Mouse (Mus musculus) lung, postnatal 36 days (tissue): ENCODE results near the gene Chit1.
A peak's percentile ranks its signal among the peaks of the same experiment; 100 is the strongest.

Source experiments
- DNase-seq: peaks from one replicate; pipeline ENCODE4 v3.0.0; 2022; ENCODE audit warnings: mixed read lengths

Chit1 gene

GRCm38 (mm10) chr1:134192024-134192423, 81.0 kb downstream of the Chit1 start:
- no peak for DNase-seq

- DNase-seq, result no peak
Observed at GRCm38 (mm10) chr1:134193126-134193525, 82.1 kb downstream of the Chit1 start, which contains the start of gene Mybph. TSS of gene Mybph (plus strand) at chr1:134193448.

DNA sequence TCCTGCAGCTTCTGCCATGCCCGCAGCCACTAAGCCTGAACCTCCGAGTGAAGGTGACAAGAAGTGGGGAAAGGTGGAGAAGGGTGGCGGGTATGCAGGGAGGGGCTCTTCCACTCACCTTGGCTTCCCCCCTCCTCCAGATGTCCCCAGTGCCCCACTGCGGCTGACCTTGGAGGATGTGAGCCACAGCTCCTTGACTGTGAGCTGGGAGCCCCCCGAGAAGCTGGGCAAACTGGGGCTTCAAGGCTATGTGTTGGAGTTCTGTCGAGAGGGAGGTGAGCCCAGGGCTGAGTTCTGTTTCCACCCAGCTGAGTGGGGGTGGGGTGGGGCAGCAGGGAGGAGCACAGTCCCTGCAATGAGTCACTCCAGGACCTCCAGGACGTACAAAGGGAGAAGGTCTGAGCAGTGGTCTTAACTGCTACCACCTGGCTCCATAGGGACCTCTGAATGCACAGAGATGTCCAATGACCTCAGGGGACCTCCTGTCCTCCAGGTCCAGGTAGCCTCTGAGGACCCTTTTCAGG, 82.7 kb downstream of the Chit1 start:
- no peak for DNase-seq

GRCm38 (mm10) chr1:134194298-134195022, 83.4 kb downstream of the Chit1 start:
- no peak for DNase-seq

- DNase-seq, result no peak
Observed at GRCm38 (mm10) chr1:134195117-134195516, 84.1 kb downstream of the Chit1 start.

DNA sequence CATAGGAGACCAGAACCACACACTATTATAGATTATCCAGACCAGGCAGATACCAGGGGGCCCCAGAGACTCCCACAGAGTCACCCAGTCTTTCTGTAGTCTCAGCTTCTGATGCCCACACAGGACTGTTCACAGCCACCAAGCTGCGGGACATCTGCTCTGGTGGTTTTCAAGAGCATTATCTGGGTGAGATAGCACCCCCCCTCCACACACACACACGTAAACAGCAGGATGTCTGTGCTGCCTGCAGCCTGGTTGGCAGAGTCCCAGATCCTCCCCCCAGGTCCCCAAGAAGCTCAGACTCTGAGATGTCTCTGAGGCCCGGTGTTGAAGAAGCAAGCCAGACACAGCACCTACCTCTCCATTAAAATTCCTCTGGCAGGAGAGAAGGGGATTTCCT, 84.5 kb downstream of the Chit1 start:
- no peak for DNase-seq

- peak; percentile 37 for DNase-seq
Observed at GRCm38 (mm10) chr1:134195979-134196378, 84.9 kb downstream of the Chit1 start.

DNA sequence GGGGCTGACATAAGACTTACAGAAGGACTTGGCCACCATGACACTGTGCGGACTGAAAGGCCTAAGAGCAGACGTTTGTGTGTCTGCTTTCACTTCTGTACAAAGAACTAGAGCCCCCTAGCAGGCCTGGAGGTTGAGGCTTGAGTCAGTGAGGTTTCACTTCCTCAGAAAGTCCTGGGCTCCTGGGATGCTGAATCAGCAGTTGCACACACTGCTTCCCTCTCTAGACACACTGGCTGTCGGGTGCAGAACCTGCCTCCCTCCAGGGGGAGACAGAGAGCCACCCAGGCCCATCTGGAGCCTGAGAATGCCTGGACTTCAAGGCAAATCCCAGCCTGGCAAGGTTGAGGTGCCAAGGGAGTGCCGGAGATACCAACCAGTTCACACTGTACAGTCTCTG, 85.3 kb downstream of the Chit1 start:
- peak; percentile 87 for DNase-seq

DNA sequence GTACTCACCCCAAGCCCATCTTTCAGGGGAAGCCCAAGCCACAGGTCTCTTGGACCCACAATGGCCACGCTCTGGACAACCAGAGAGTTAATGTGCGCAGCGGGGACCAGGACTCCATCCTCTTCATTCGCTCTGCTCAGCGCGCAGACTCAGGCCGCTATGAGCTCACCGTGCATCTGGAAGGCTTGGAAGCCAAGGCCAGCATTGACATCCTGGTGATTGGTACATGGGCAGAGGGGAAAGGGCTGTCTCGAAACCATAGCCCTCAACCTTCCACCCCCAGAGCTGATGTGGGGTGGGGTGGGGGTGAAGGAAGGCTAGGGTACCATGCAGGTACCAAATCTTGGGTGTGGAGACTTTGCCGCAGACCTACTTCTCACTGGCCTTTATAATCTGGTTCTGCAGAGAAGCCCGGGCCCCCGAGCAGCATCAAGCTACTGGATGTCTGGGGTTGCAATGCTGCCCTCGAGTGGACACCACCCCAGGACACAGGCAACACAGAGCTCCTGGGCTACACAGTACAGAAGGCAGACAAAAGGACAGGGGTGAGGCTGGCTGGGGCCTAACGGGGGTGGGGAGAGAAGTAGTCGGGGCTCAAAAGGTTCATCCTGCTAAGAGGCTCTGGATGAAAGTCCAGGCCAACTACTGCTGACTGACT, 86.4 kb downstream of the Chit1 start:
- no peak for DNase-seq

- no peak for DNase-seq
Observed at GRCm38 (mm10) chr1:134198197-134198995, 87.4 kb downstream of the Chit1 start.

DNA sequence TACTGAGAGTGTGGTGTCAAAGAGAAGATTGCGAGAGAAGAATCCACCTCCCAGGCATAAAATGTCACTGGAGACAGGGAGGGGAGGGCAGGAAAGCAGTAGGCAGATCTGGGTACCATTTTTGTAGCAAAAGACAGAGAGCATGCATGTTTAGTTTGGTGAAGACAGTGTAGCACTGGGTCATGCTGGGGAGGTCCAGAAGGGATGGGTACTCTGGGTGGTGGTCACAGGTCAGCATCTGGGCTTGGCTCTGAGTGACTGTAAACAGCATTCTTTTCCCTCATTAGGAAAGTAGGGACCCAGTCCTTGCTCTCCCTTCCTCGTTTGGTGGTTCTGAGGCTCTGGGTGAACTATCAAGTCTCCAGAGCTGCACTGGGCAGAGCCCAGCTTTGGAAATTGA, 89.4 kb downstream of the Chit1 start:
- no peak for DNase-seq
